Mouse (Mus musculus) MEL (cell line): ENCODE measurements at regions not wholly inside any gene's neighbourhood (a gene's known extent, or its start where the extent isn't known, plus 50 kb on each side); places are given as distances from the start of the nearest gene placed in this dataset.

Experiments
- CTCF ChIP-seq, 3 experiments: IDR thresholded peaks in 2 of 3; conservative IDR thresholded peaks in 1 of 3; 2 replicates each; pipeline ENCODE4 v1.5.1; 2011 to 2012; ENCODE audit warnings: low read length in 3 of 3, low read depth in 2 of 3, mild to moderate bottlenecking in 2 of 3, improper control_type of control experiment in 1 of 3, inconsistent platforms in 1 of 3, mixed read lengths in 1 of 3, moderate library complexity in 1 of 3; ENCODE audit not compliant: control insufficient read depth in 1 of 3, insufficient read depth in 1 of 3, poor library complexity in 1 of 3, severe bottlenecking in 1 of 3
- EP300 ChIP-seq, 2 experiments: IDR thresholded peaks; 2 replicates each; pipeline ENCODE4 v1.6.1; 2011; ENCODE audit warnings: improper control_type of control experiment in 2 of 2, low read length in 2 of 2, low read depth in 1 of 2, mild to moderate bottlenecking in 1 of 2
- GATA1 ChIP-seq: IDR thresholded peaks from 2 replicates; pipeline ENCODE4 v1.6.1; 2011; ENCODE audit warnings: low read depth, low read length, improper control_type of control experiment
- POLR2A ChIP-seq, 2 experiments: IDR thresholded peaks; 2 replicates each; pipeline ENCODE4 v1.6.1; 2011 to 2012; ENCODE audit warnings: low read length in 2 of 2, mild to moderate bottlenecking in 2 of 2, control low read depth in 1 of 2, improper control_type of control experiment in 1 of 2, low read depth in 1 of 2, moderate library complexity in 1 of 2; ENCODE audit not compliant: control insufficient read depth in 1 of 2, insufficient read depth in 1 of 2, poor library complexity in 1 of 2
- SIN3A ChIP-seq: IDR thresholded peaks from 2 replicates; pipeline ENCODE4 v1.6.1; 2012; ENCODE audit warnings: low read length, improper control_type of control experiment, inconsistent platforms
- UBTF ChIP-seq: IDR thresholded peaks from 2 replicates; pipeline ENCODE4 v1.6.1; 2012; ENCODE audit warnings: low read depth, mild to moderate bottlenecking, inconsistent platforms, low read length, improper control_type of control experiment, moderate library complexity, borderline replicate concordance; ENCODE audit not compliant: insufficient read depth
- USF1 ChIP-seq: IDR thresholded peaks from 2 replicates; pipeline ENCODE4 v1.6.1; 2014; ENCODE audit warnings: low read depth, mild to moderate bottlenecking, inconsistent platforms, low read length, improper control_type of control experiment, moderate library complexity
- USF2 ChIP-seq, 2 experiments: IDR thresholded peaks; 2 replicates each; pipeline ENCODE4 v1.6.1; 2011 to 2012; ENCODE audit warnings: improper control_type of control experiment in 2 of 2, low read length in 2 of 2, borderline replicate concordance in 1 of 2, inconsistent platforms in 1 of 2, low read depth in 1 of 2, mild to moderate bottlenecking in 1 of 2; ENCODE audit not compliant: insufficient read depth in 1 of 2
- ZC3H11A ChIP-seq: IDR thresholded peaks from 2 replicates; pipeline ENCODE4 v1.6.1; 2012; ENCODE audit warnings: low read depth, mild to moderate bottlenecking, inconsistent platforms, low read length, improper control_type of control experiment

DNA sequence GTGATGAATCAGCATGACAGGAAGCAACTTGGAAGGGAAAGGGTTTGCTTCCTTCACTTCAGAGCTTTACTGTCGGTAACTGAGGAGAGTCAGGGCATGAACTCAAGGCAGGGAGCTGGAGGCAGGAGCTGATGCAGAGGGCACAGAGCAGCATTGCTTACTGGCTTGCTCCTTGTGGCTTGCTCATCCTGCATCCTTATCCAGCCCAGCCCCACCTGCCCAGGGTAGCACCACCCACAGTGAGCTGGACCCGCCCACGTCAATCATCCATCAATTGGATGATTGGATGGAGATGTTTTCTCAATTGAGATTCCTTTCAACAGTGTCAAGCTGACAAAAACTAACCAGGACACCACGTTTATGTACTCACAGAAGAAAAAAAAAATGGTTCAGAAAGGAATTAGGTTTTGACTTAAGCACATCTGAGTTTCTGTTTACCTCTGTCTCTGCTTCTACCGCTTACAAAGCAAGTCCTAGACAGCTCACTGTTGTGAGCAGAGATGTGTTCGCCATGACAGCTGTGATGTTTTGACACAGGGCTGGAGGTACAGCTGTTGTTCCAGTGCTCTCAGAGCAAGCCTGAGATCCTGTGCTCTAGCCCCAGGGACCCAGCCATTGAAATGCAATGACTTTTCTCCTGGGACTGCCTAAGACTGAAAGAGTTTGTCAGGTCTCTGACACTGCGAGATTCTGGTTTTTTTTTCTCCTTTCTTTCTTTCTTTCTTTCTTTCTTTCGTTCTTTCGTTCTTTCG lies 186.6 kb upstream of the Hes1 start:
- no peak for TF ChIP-seq USF1
- no peak for TF ChIP-seq CTCF (IDR thresholded peaks at IDR 0.05 in 2 of 3, conservative IDR thresholded peaks at IDR 0.05 in 1 of 3; ENCODE audit: control insufficient read depth in 1 of 3, insufficient read depth in 1 of 3, low read depth in 2 of 3, low read length in 3 of 3, poor library complexity in 1 of 3, severe bottlenecking in 1 of 3)
- no peak for TF ChIP-seq GATA1
- TF ChIP-seq EP300 (IDR thresholded peaks at IDR 0.05; ENCODE audit: low read depth in 1 of 2, low read length in 2 of 2): no peak
- TF ChIP-seq POLR2A (IDR thresholded peaks at IDR 0.05; ENCODE audit: control insufficient read depth in 1 of 2, insufficient read depth in 1 of 2, low read depth in 1 of 2, low read length in 2 of 2, poor library complexity in 1 of 2): no peak
- no peak for TF ChIP-seq UBTF
- no peak for TF ChIP-seq SIN3A
- no peak for TF ChIP-seq ZC3H11A
- TF ChIP-seq USF2 (IDR thresholded peaks at IDR 0.05; ENCODE audit: borderline replicate concordance in 1 of 2, insufficient read depth in 1 of 2, low read depth in 1 of 2, low read length in 2 of 2): no peak
